Mouse (Mus musculus): ENCODE measurements around the gene Hdgfl3. TPM values are rescaled to one million over a fixed set of nuclear protein-coding genes. Genes with fewer than 3 reads are reported as not detected.

Hdgfl3 gene
- polyA plus RNA-seq, 1 experiment from 2014 or later: 6.3 TPM

DNA sequence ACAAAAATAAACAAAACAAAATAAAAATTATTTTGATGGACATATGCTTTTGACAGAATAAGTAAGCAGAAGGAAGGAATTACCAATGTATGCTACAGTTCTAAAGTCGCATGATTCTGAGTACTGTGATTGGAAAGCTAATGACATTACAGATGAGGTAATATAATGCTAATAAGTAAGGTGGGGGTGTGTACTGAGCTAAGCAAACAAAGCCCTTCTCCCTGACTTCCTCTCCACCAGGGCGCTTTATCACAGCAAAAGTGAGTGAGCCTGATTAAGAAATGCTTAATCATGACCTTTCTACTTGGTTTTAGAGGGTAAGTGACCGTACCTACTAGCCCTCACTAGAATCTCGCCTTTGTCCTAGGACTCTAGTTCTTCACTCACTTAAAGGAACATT lies 14.0 kb downstream of the Hdgfl3 start:
- Histone ChIP-seq H3K36me3 (ENCODE audit: control insufficient read depth, insufficient read depth, low read length) (no peaks in the 10 kb centered on the region), H3K4me3 (ENCODE audit: low read length) (no peak overlapping the region), H3K4me2 (ENCODE audit: low read depth, low read length) (no peak overlapping the region), H3K27me3 (replicated peaks; ENCODE audit: control insufficient read depth, insufficient read depth, low read length) (no peaks in the 10 kb centered on the region), H3K9me3 (ENCODE audit: control insufficient read depth, low read length) (no peaks in the 10 kb centered on the region), H3K9ac (ENCODE audit: low read depth, low read length) (no peak overlapping the region), H3K27ac (ENCODE audit: low read length) (no peak overlapping the region), H3K4me1 (ENCODE audit: control insufficient read depth, insufficient read depth, low read length) (no peaks in the 10 kb centered on the region)
- ATAC-seq: no peak
- 62% methylated on average over 4 of the region's 4 CpGs for WGBS

DNA sequence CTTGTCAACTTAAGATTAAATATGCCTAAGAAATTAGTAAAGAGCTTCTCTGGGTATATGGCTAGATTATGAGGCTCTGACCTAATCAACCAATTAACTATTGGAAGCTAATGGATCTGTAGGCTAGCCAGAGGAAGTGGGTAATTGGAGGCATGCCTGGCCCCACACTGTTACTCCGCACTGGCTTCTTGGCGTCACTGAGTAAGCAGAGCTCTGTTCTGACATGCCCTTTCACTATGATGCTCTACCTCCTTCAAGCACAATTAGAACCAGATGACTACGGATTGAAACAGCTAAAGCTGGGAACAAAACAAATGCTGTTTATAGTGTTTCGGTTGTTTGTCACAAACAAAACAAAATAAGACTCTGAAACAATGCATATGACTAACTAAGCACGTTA lies 16.0 kb downstream of the Hdgfl3 start:
- 80% methylated on average over 5 of the region's 5 CpGs for WGBS
- Histone ChIP-seq H3K27ac (ENCODE audit: low read length) (no peak overlapping the region), H3K9ac (ENCODE audit: low read depth, low read length) (no peak overlapping the region), H3K4me2 (ENCODE audit: low read depth, low read length) (no peak overlapping the region), H3K36me3 (ENCODE audit: control insufficient read depth, insufficient read depth, low read length) (no peaks in the 10 kb centered on the region), H3K27me3 (replicated peaks; ENCODE audit: control insufficient read depth, insufficient read depth, low read length) (no peaks in the 10 kb centered on the region), H3K4me3 (ENCODE audit: low read length) (no peak overlapping the region), H3K9me3 (ENCODE audit: control insufficient read depth, low read length) (no peaks in the 10 kb centered on the region), H3K4me1 (ENCODE audit: control insufficient read depth, insufficient read depth, low read length) (no peaks in the 10 kb centered on the region)
- ATAC-seq: no peak

DNA sequence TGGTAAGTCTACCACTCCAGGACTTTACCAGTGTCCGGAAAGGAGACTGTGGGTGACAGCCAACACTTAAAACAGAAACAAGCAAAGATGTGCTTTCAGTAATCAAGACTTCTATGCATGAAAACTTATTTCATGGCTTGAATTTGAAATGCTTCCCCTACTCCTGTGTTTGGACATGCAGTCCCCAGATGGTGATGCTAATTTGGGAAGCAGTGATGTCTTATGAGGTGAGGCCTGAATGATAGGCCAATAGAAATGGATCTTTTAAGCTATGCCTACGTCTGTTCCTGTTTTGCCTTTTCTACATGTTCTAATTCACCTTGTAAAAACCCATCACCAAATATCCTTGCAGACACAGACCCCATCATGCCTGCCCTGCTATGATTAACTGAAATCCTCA lies 29.3 kb downstream of the Hdgfl3 start:
- H3K27ac ChIP-seq (ENCODE audit: low read length): no peak overlapping the region
- WGBS: 84% methylated on average over 2 of the region's 2 CpGs
- H3K4me1 ChIP-seq (ENCODE audit: control insufficient read depth, insufficient read depth, low read length): 0 out of 2 replicates have a peak, but pooled peaks cover 3% of the 10 kb centered on the region
- no peak overlapping the region for H3K9ac ChIP-seq (ENCODE audit: low read depth, low read length)
- no peak overlapping the region for H3K4me2 ChIP-seq (ENCODE audit: low read depth, low read length)
- H3K9me3 ChIP-seq (ENCODE audit: control insufficient read depth, low read length): no peaks in the 10 kb centered on the region
- no peaks in the 10 kb centered on the region for H3K27me3 ChIP-seq (replicated peaks; ENCODE audit: control insufficient read depth, insufficient read depth, low read length)
- no peak for ATAC-seq
- H3K36me3 ChIP-seq (ENCODE audit: control insufficient read depth, insufficient read depth, low read length): no peaks in the 10 kb centered on the region
- H3K4me3 ChIP-seq (ENCODE audit: low read length): no peak overlapping the region

DNA sequence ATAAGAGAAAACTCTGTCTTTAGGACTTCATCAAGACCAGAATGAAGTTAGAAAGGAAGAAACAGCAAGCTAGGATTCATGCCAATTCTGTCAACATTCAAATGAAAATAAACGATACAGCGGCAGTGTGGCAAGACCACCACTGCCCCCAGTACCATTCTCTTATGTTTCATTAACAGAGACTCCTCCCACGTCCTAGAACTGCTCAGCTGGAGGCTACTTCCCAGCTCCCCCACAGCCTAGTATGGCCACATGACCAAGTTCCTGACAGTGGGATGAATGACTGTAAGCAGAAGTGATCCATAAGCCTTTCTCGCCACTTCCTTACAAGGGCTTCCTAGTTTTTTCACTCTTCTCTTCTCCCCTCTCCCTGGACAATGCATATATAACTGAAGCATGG lies 30.2 kb downstream of the Hdgfl3 start:
- H3K27me3 ChIP-seq (replicated peaks; ENCODE audit: control insufficient read depth, insufficient read depth, low read length): no peaks in the 10 kb centered on the region
- H3K4me3 ChIP-seq (ENCODE audit: low read length): no peak overlapping the region
- 0 out of 2 replicates have a peak, but pooled peaks cover 3% of the 10 kb centered on the region for H3K4me1 ChIP-seq (ENCODE audit: control insufficient read depth, insufficient read depth, low read length)
- H3K9ac ChIP-seq (ENCODE audit: low read depth, low read length): no peak overlapping the region
- no peak overlapping the region for H3K4me2 ChIP-seq (ENCODE audit: low read depth, low read length)
- no peaks in the 10 kb centered on the region for H3K36me3 ChIP-seq (ENCODE audit: control insufficient read depth, insufficient read depth, low read length)
- H3K27ac ChIP-seq (ENCODE audit: low read length): no peak overlapping the region
- no peak for ATAC-seq
- no peaks in the 10 kb centered on the region for H3K9me3 ChIP-seq (ENCODE audit: control insufficient read depth, low read length)
- WGBS: 70% methylated on average over 4 of the region's 4 CpGs

DNA sequence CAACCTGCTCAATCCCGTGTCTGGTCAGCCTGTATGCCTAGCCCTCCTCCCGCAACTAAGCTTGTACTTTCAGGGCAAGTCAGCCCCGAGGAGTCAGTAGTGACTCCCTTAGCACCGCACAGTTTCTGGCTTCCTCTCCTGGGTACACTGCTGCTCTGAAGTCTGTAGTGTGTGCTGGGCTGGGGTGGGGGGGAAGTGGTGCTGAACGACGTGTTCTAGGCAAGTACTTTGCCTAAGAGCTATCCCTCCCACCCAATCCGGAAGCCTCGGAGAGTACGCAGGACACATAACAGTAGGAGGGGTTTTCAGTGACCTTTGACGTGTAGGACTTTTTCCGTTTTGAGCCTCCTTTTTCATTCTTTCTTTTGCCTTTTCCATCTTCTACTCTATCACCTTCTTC lies 34.9 kb downstream of the Hdgfl3 start:
- H3K4me2 ChIP-seq (ENCODE audit: low read depth, low read length): no peak overlapping the region
- 0 out of 2 replicates have a peak, but pooled peaks cover 2% of the 10 kb centered on the region for H3K4me1 ChIP-seq (ENCODE audit: control insufficient read depth, insufficient read depth, low read length)
- no peak overlapping the region for H3K4me3 ChIP-seq (ENCODE audit: low read length)
- H3K27ac ChIP-seq (ENCODE audit: low read length): no peak overlapping the region
- H3K9me3 ChIP-seq (ENCODE audit: control insufficient read depth, low read length): no peaks in the 10 kb centered on the region
- H3K27me3 ChIP-seq (replicated peaks; ENCODE audit: control insufficient read depth, insufficient read depth, low read length): no peaks in the 10 kb centered on the region
- no peak overlapping the region for H3K9ac ChIP-seq (ENCODE audit: low read depth, low read length)
- no peak for ATAC-seq
- no peaks in the 10 kb centered on the region for H3K36me3 ChIP-seq (ENCODE audit: control insufficient read depth, insufficient read depth, low read length)
- 74% methylated on average over 11 of the region's 11 CpGs for WGBS

DNA sequence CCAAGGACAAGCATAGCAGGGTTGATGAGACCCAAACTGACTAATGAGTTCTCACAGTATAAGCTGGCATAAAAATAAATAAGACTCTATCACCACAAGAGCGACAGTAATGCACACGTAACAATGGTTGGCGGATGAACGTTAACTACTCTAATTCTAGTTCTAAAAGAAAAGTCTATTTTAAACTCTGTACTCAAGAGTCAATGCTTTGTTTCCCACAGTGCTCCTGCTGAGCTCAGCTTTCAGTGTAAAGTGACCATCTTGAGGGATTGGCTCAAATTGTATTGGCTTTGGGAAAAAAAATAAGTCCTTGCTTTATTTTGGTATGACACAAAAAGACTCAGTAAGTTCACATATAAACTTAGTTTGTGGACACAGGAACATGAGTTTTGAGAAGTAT lies 49.1 kb downstream of the Hdgfl3 start:
- Histone ChIP-seq H3K27me3 (replicated peaks; ENCODE audit: control insufficient read depth, insufficient read depth, low read length) (no peaks in the 10 kb centered on the region), H3K27ac (ENCODE audit: low read length) (no peak overlapping the region), H3K9me3 (ENCODE audit: control insufficient read depth, low read length) (no peaks in the 10 kb centered on the region), H3K4me3 (ENCODE audit: low read length) (no peak overlapping the region), H3K36me3 (ENCODE audit: control insufficient read depth, insufficient read depth, low read length) (no peaks in the 10 kb centered on the region), H3K9ac (ENCODE audit: low read depth, low read length) (no peak overlapping the region), H3K4me2 (ENCODE audit: low read depth, low read length) (no peak overlapping the region), H3K4me1 (ENCODE audit: control insufficient read depth, insufficient read depth, low read length) (no peaks in the 10 kb centered on the region)
- 86% methylated on average over 4 of the region's 4 CpGs for WGBS
- ATAC-seq: no peak

DNA sequence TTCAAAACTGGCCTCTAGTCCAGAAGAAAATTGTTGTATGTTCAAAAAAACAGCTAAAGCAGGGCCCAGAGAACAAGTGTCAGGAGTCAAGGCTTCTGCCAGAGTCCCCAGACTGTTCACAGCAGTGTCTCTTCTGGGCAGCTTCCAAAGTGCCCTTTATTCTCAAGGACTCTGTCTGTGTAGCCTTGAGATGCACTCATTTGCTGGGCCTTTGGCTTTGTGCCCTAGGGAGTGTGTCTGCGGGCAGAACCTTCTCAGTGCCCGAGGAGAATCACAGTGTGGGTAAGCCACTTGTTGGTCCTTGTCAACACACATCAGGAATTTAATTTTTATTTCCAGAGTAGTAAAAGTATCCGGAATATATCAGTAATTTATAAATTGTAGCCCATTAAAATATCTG lies 52.7 kb downstream of the Hdgfl3 start:
- no peak for ATAC-seq
- WGBS: 65% methylated on average over 3 of the region's 3 CpGs
- no peak overlapping the region for H3K9ac ChIP-seq (ENCODE audit: low read depth, low read length)
- H3K27me3 ChIP-seq (replicated peaks; ENCODE audit: control insufficient read depth, insufficient read depth, low read length): no peaks in the 10 kb centered on the region
- H3K4me1 ChIP-seq (ENCODE audit: control insufficient read depth, insufficient read depth, low read length): no peaks in the 10 kb centered on the region
- no peaks in the 10 kb centered on the region for H3K9me3 ChIP-seq (ENCODE audit: control insufficient read depth, low read length)
- no peaks in the 10 kb centered on the region for H3K36me3 ChIP-seq (ENCODE audit: control insufficient read depth, insufficient read depth, low read length)
- H3K27ac ChIP-seq (ENCODE audit: low read length): no peak overlapping the region
- H3K4me3 ChIP-seq (ENCODE audit: low read length): no peak overlapping the region
- no peak overlapping the region for H3K4me2 ChIP-seq (ENCODE audit: low read depth, low read length)

DNA sequence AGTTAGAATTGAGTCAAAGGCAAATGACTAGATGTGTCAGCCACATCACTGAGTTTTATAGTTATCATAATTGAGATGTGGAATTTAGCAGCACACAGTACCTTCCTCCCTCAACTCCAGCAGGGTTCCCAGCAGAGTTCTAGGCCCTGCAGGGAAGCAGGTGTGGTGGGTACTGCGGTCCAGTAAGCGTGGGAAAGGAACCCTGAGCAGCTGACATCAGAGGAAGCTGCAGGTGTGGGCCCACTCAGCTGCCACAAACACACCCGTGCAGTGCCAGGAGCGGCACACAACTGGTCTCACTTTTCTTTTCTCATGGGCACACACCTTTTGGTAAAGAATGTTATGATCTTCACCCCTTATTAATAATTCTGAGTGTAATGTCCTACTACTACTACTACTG lies 53.5 kb downstream of the Hdgfl3 start:
- no peak for ATAC-seq
- H3K4me2 ChIP-seq (ENCODE audit: low read depth, low read length): no peak overlapping the region
- WGBS: 84% methylated on average over 4 of the region's 4 CpGs

DNA sequence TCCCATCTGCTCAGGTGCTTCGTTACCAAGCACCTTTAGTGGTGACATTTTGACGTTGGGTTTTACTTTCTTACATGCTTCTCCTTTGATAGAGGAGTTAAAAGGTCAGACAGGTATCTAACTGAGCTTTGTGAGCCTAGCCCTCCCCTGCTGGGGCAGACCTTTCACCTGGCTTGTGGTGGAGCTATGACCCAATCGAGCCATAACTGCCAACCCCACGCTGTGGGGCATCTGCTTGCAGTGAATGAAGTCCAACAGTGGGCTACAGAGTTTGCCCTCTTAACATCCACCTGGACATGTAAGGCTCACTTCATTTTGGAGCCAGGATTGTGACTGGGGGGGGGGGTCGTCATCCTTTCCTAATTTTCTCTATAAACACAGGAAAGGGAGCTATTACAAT lies 54.0 kb downstream of the Hdgfl3 start:
- no peaks in the 10 kb centered on the region for H3K36me3 ChIP-seq (ENCODE audit: control insufficient read depth, insufficient read depth, low read length)
- no peak for ATAC-seq
- H3K4me3 ChIP-seq (ENCODE audit: low read length): no peak overlapping the region
- H3K9me3 ChIP-seq (ENCODE audit: control insufficient read depth, low read length): no peaks in the 10 kb centered on the region
- H3K4me1 ChIP-seq (ENCODE audit: control insufficient read depth, insufficient read depth, low read length): no peaks in the 10 kb centered on the region
- H3K4me2 ChIP-seq (ENCODE audit: low read depth, low read length): no peak overlapping the region
- no peaks in the 10 kb centered on the region for H3K27me3 ChIP-seq (replicated peaks; ENCODE audit: control insufficient read depth, insufficient read depth, low read length)
- no peak overlapping the region for H3K27ac ChIP-seq (ENCODE audit: low read length)
- WGBS: 83% methylated on average over 5 of the region's 5 CpGs
- H3K9ac ChIP-seq (ENCODE audit: low read depth, low read length): no peak overlapping the region

More for the DNA sequence above, 53.5 kb downstream of the Hdgfl3 start:
- no peaks in the 10 kb centered on the region for H3K4me1 ChIP-seq (ENCODE audit: control insufficient read depth, insufficient read depth, low read length)
- no peaks in the 10 kb centered on the region for H3K27me3 ChIP-seq (replicated peaks; ENCODE audit: control insufficient read depth, insufficient read depth, low read length)
- H3K9me3 ChIP-seq (ENCODE audit: control insufficient read depth, low read length): no peaks in the 10 kb centered on the region
- H3K4me3 ChIP-seq (ENCODE audit: low read length): no peak overlapping the region
- H3K36me3 ChIP-seq (ENCODE audit: control insufficient read depth, insufficient read depth, low read length): no peaks in the 10 kb centered on the region
- no peak overlapping the region for H3K27ac ChIP-seq (ENCODE audit: low read length)
- H3K9ac ChIP-seq (ENCODE audit: low read depth, low read length): no peak overlapping the region

DNA sequence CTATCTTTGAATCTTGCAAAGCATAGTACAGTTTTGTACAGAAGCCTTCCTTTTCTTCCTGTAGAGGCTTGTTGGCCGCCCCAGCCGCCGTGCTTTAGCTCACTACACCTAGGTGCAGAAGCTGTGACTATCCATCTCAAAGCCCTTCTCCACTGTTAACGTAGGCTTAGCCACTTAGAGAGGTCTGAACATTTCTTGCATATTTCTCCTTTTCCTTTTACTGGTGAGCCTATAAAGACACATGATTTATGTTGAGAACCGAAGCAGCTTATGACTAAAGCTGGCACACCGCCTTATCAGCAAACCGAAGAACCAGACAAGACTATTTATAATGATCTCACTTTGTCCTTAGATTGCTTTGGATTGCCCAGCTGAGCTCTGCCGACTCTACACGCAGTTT lies 58.9 kb downstream of the Hdgfl3 start:
- no peak for ATAC-seq
- H3K36me3 ChIP-seq (ENCODE audit: control insufficient read depth, insufficient read depth, low read length): no peaks in the 10 kb centered on the region
- H3K27ac ChIP-seq (ENCODE audit: low read length): no peak overlapping the region
- no peaks in the 10 kb centered on the region for H3K27me3 ChIP-seq (replicated peaks; ENCODE audit: control insufficient read depth, insufficient read depth, low read length)
- no peaks in the 10 kb centered on the region for H3K4me1 ChIP-seq (ENCODE audit: control insufficient read depth, insufficient read depth, low read length)
- H3K9me3 ChIP-seq (ENCODE audit: control insufficient read depth, low read length): no peaks in the 10 kb centered on the region
- 60% methylated on average over 9 of the region's 9 CpGs for WGBS
- H3K9ac ChIP-seq (ENCODE audit: low read depth, low read length): no peak overlapping the region
- no peak overlapping the region for H3K4me3 ChIP-seq (ENCODE audit: low read length)
- no peak overlapping the region for H3K4me2 ChIP-seq (ENCODE audit: low read depth, low read length)

Measured in intestine, embryonic 16.5 days (tissue).